Mouse (Mus musculus): ENCODE data around the gene Cabin1. TPM values are rescaled to one million over a fixed set of nuclear protein-coding genes. Genes with fewer than 3 reads are reported as not detected.
A peak's percentile ranks its signal among the peaks of the same experiment; 100 is the strongest.

The Cabin1 gene
- total RNA-seq, 2 experiments from 2014 or later: 108 to 115 TPM

DNA sequence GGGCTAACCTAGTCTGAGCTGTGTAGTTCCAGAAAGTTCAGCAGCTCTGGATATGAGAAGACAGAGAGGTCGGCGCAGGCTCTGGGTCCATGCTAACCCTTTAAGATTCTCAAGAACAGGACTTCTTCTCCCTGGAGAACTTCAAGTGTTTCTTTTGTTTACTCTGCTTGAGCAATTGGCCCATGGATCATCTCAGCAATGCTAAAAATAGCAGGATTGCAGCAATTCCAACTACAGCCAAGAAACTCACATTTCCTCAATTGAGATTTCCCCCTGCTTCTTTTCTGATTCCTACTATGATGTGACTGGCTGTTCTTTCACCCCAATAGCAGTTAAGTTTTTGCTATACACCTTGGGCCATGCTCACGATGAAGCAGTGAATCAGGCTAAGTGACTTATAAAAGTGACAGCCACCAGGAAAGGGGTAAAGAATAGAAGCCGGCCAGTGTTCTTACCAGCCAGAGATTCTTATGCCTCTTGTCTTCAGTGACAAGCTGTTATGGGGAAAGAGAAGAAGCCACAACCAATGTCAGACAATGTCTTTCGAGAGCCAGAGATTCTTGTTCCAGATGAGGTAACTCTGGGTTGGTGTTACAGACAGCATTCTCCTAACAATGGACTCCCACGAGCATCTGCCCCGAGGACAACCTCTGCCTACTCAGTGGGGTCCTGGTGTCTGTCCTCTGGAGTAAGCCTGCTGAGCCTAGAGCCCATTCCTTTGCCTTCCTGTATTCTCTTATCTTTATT is 87.1 kb downstream of the Cabin1 start:
- no peak for ATAC-seq (replicated peaks; ENCODE audit: low FRiP score, poor library complexity, severe bottlenecking)

DNA sequence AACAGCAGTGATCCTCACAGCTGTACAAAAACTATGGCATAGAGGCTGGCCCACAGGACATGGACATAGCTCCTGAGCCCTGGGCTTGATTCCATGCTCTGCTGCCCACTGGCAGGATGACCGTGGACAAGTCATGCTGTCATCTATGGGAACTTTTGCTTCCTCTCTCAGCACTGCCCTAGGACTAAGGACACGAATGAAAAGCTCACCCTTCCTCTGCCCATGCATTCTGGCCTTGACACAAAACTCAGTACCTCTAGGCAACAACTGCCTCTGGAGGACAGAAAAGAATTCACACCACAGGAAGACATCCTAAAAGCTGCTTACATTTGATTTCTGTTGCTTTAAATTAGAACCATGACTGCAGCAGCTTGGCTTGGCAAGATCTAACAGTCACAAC is 87.9 kb downstream of the Cabin1 start:
- no peak for ATAC-seq (replicated peaks; ENCODE audit: low FRiP score, poor library complexity, severe bottlenecking)

DNA sequence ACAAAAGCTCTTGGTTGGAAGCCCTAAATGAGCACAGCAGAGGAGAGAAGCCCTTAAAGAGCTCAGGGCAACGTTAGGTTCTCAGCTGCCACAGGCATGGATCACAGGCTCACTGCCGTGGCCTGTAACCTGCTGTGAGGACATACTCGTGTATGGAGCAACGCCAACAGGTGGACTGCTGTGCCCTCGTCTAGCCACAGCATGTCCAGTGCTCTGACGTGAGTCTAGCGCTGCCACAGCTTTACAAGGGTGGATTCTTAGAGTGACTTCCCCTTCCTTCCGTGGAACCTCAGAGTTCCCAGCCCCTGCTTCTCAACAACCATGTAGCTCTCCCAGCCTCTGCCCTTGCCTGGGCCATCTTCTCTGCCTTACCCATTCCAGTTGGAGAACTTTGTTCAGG is 88.5 kb downstream of the Cabin1 start:
- ATAC-seq (replicated peaks; ENCODE audit: low FRiP score, poor library complexity, severe bottlenecking): no peak

- no peak for ATAC-seq (replicated peaks; ENCODE audit: low FRiP score, poor library complexity, severe bottlenecking)
Measured at GRCm38 (mm10) chr10:75669936-75670335, 94.2 kb downstream of the Cabin1 start.

GRCm38 (mm10) chr10:75667911-75668270 is 96.2 kb downstream of the Cabin1 start:
- ATAC-seq (replicated peaks; ENCODE audit: low FRiP score, poor library complexity, severe bottlenecking): peak; percentile 78

DNA sequence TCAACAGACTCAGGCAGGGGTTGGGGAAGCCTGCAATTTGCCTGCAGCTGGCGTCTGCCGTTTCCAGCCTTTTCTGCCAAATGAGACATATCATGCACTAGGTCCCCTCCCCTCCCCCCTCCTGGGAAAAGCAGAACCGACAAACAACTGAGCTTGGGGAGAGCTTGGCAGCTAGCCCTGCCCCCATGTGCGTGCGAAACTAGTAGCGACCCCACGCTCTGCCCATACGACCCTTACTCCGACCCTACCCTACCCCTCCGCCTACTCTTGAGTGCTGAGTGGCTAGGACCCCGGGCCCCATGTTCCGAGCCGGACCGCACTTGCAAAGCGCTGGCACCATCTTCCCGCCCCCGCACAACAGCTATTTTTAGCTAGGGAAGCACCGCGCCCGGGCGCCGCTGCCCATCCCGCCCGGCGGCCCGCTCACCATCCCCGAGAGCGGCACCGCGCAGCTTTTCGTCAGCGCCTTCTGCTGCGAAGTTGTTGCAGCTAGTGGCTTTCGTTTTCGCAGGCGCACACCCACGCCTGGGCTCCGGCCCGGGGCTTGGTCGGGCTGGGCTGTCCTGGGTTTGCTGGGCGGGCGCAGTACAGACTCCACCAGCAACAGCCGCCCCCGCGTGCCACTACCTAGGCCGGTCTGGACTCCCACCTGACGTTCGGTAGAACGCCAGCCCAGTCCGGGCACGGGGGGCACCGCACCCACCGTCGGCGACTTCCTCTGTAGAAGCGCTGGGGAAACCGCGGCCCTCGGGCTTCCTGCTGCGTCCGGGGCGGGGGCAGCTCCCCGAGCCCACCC is 96.8 kb downstream of the Cabin1 start:
- peak; percentile 70 for ATAC-seq (replicated peaks; ENCODE audit: low FRiP score, poor library complexity, severe bottlenecking)

GRCm38 (mm10) chr10:75666451-75667030 is 97.6 kb downstream of the Cabin1 start:
- ATAC-seq (replicated peaks; ENCODE audit: low FRiP score, poor library complexity, severe bottlenecking): no peak

DNA sequence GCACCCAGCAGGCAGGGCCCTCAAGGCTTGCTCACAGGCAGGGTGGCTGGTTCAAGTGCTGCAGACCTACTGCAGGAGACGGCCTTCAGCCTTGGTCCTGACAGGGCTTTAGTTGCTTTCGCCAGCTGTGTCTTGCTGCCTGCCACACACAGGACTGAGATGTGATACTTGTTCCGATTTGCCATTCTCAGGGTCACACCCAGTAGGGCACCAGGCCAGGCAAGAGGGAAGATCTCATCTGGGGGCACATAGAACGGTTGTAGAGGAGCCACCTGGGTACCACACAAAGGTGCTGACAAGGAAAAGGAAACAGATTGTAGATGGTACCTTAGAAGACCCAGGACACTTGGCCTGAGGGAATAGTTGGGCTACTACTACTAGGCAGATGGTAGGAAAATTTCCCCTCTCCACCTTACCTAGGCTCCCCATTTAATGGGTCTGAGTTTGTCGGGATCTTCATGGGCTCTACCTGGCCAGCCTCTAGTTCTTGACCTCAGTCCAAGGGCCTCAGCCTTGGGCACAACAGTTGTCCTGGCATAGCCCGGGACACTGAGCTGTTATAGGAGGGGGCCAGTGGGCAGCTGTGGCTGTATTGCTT is 99.4 kb downstream of the Cabin1 start:
- no peak for ATAC-seq (replicated peaks; ENCODE audit: low FRiP score, poor library complexity, severe bottlenecking)

DNA sequence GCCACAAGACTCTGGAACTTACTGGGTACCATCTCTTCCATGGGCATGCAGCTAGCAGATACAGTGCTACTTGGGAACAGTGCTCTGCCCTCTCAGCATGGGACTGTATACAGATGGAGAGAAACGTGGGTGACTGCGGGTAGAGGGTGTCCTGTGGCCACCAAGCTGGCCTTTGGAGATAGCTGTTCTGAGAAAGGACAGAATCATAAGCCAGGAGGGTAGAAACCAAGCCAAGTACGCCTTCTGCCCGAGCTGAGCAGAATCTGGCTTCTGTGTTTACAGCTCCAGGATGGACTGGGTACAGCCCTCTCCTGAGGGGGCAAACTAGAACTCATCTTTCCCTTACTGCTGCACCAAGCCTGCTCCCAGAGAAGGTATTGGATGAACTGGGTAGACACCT is 101.6 kb downstream of the Cabin1 start:
- ATAC-seq (replicated peaks; ENCODE audit: low FRiP score, poor library complexity, severe bottlenecking): no peak

- ATAC-seq (replicated peaks; ENCODE audit: low FRiP score, poor library complexity, severe bottlenecking): no peak
Measured at GRCm38 (mm10) chr10:75661876-75662275, 102.3 kb downstream of the Cabin1 start.

DNA sequence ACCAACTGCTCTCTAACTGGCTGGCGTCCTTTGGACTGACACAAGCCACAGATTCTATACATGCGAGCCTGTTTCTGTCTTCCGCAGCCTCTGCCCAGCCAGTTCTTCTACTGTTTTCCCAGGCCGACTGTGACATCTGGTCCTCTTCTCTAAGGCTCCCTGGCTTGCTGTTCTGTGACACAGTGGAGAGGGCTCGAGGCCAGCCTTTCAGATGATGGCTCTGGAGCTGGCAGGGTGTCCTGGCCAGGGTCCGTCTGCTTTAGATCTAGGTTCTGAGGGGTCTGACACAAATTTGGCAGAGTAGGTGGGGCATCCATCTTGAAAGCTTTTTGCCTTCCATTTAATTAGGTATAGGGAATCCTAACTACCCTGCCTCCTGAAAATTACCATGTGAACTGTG is 102.8 kb downstream of the Cabin1 start:
- no peak for ATAC-seq (replicated peaks; ENCODE audit: low FRiP score, poor library complexity, severe bottlenecking)

GRCm38 (mm10) chr10:75657772-75658171 is 106.4 kb downstream of the Cabin1 start:
- ATAC-seq (replicated peaks; ENCODE audit: low FRiP score, poor library complexity, severe bottlenecking): no peak

DNA sequence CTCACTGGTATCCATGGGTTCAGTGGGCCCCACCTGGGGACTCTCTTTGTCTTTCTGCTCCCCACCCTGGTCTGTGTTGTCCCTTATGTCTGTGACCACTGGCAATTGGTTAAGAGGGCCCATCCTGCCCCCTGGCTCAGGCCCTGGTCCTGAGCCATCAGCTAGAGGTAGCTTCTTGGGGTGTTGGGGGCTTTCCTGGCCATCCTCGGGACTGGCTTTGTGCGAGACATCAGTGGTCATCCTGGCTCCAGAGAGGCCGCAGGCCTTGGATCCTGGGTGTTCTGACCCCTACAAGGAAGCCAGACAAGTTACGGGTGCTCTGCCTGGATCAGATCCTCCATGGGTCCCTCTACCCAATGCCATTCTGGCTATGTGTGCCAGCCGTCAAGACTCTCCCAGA is 107.0 kb downstream of the Cabin1 start:
- no peak for ATAC-seq (replicated peaks; ENCODE audit: low FRiP score, poor library complexity, severe bottlenecking)

- ATAC-seq (replicated peaks; ENCODE audit: low FRiP score, poor library complexity, severe bottlenecking): no peak
Measured at GRCm38 (mm10) chr10:75654053-75654452, 110.1 kb downstream of the Cabin1 start.

DNA sequence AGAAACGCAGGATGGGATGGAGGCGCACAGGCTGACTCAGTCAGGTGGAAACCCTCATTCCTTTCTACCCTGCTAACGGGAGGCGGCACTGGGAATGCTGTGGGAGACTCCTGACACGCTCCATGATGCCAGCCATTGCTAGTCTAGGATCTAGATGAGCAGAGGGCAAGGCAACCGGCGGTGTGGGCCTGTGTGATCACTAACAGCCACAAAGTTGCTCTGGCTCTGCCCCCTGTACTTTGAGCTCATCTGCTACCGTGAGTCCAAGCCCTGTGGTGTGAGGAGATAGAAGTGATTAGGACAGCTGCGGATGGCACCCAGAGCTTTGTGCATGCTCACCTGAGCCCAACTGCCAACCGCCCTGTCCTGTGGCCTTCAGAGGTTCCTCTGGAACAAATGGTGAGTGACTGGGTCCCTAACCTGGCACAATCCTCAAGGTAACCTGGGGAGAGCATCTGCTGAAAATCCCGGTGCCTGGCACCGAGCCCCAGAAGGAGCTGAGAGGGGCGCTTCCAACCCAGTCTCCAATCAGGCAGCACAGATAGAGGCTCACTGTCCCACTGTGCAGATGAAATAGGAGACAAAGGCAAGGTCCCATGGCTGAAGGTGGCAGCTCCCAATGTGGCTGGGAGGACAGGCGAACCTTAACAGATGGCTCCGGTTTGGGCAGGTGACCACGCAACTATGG is 112.6 kb downstream of the Cabin1 start:
- ATAC-seq (replicated peaks; ENCODE audit: low FRiP score, poor library complexity, severe bottlenecking): no peak

GRCm38 (mm10) chr10:75650306-75650902 is 113.7 kb downstream of the Cabin1 start:
- ATAC-seq (replicated peaks; ENCODE audit: low FRiP score, poor library complexity, severe bottlenecking): no peak

DNA sequence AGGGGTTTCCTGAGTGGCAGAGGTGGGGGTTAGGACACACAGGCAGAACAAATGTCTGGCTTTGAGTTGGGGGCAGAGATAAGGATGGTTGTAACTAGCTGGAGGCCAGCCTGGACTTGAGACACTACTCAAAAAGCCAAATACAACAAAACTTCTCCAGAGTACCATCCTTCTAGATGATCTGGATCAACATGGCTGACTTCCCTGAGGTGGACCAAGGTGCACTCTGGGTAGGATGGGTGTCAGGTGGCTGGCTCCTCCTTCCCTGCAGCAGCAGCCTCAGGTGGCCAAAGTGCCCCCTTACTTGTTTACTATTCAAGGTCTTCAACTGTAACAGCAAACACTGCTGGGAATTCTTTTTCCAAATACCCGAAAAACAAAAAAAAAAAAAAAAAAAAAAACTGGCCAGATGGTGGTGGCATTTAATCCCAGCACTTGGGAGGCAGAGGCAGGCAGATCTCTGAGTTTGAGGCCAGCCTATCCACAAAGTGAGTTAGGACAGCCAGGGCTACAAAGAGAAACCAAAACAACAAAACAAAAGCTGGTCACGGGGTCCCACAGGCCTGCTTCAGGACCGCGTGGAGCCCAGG is 114.6 kb downstream of the Cabin1 start:
- ATAC-seq (replicated peaks; ENCODE audit: low FRiP score, poor library complexity, severe bottlenecking): no peak

DNA sequence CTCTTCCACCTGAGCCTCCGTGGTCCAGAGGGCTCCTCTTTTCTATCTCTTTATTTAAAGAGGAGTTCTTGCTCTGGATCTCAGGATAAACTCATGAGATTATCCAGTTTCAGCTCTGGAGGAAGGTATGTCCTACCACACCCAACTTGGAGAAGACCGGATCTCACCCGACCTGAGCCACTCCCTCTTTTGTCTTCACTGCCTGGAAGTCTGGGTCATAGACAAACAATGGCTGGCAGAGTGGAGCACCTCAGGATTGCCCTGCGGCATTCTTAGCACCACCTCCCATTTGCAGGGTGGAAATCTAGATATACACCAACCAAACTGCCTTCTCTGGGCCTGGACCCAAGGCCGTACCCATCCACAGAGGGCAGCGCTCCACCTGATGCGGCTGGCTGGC is 115.1 kb downstream of the Cabin1 start:
- no peak for ATAC-seq (replicated peaks; ENCODE audit: low FRiP score, poor library complexity, severe bottlenecking)

GRCm38 (mm10) chr10:75648091-75648490 is 116.0 kb downstream of the Cabin1 start:
- no peak for ATAC-seq (replicated peaks; ENCODE audit: low FRiP score, poor library complexity, severe bottlenecking)

All from erythroid progenitor cell, adult 5-6 weeks (primary cell).